Mouse (Mus musculus): Measurements from ENCODE around the gene Setd2. TPM values are rescaled to one million over a fixed set of nuclear protein-coding genes. Genes with fewer than 3 reads are reported as not detected.
A peak's percentile ranks its signal among the peaks of the same experiment; 100 is the strongest.

Setd2 gene
- polyA plus RNA-seq, 1 experiment from 2014 or later: 29.9 TPM

DNA sequence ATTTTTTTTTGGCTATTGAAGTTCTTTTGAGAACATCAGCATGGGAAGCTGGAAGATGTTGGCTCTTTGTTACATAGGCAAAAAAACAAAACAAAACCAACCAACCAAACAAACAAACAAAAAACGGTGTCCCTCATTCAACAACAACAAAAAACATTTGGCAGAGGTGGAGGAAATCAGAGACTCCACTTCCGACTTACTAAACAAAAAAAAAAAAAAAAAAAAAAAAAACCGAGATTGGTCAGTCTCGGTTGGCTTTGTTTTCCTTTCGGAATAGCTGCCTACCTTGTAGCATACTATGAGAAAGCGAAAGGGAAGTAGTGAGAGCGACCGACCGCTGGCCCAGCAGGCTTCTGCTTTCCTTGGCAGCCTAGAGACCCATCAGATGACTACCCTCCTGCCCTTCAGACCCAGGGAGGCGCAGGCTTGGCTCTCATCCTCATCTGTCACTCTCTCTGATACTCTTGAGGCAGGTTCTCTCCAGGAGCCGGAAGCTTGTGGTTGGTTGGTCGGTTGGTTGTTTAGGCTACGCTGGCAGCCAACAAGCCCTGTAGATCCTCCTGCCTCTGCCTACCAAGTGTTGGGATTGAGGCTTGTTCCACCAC is 125.2 kb downstream of the Setd2 start:
- ATAC-seq (ENCODE audit: low FRiP score): no peak
- H3K9me3 ChIP-seq (replicated peaks): no peaks in the 10 kb centered on the region
- H3K36me3 ChIP-seq: no peaks in the 10 kb centered on the region
- H3K4me3 ChIP-seq (replicated peaks): peak overlapping the region; percentile 80
- peak overlapping the region; percentile 98; the same call in 1 of the 2 replicates for H3K27ac ChIP-seq (replicated peaks)
- H3K4me1 ChIP-seq: peaks cover 49% of the 10 kb centered on the region
- peak overlapping the region; percentile 90 for H3K9ac ChIP-seq (replicated peaks)
- peak overlapping the region; percentile 60 for H3K4me2 ChIP-seq
- 78% methylated on average over 13 of the region's 13 CpGs for WGBS
- peaks cover 9% of the 10 kb centered on the region for H3K27me3 ChIP-seq (replicated peaks)

DNA sequence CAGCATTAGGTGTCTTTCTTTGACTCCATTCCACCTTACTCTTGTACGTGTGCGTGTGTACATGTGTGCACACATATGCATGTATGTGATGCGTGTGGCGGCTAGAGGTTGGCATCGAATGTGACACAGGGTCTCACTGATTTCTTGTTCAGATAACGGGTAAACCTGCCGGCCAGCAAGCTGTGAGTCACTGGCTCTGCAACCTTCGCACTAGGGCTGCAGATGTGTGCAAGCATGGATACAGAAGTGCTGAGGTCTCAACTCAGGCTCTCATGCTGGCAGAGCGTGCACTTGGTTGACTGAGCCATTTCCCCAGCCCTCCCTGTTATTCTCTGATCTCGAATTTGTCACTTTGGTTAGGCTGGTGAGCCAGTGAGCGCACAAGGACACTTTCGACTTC is 127.1 kb downstream of the Setd2 start:
- Histone ChIP-seq H3K27ac (replicated peaks) (no peak overlapping the region), H3K4me1 (peaks cover 33% of the 10 kb centered on the region), H3K9me3 (replicated peaks) (no peaks in the 10 kb centered on the region), H3K9ac (replicated peaks) (no peak overlapping the region), H3K27me3 (replicated peaks) (no peaks in the 10 kb centered on the region), H3K36me3 (no peaks in the 10 kb centered on the region), H3K4me2 (no peak overlapping the region), H3K4me3 (replicated peaks) (no peak overlapping the region)
- ATAC-seq (ENCODE audit: low FRiP score): no peak
- whole genome bisulfite sequencing: 92% methylated on average over 12 of the region's 12 CpGs

DNA sequence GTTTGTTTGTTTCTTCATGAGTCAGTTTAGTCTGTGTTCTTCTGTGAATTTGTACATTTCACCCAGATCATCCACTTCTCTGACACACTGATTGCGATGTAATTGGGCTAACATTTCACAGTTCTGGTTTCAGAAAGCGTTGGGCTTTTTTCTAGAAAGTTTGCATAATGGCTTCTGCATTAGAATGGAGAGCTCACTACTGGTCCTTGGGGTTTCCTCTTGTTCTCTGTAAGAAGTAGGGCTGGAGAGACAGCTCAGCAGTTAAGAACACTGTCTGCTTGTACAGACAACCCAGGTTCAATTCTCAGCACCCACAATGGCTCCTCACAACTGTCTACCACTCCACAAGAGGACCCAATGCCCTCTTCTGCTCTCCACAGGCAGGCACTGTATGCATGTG is 127.8 kb downstream of the Setd2 start:
- Histone ChIP-seq H3K4me1 (peaks cover 27% of the 10 kb centered on the region), H3K9ac (replicated peaks) (no peak overlapping the region), H3K4me3 (replicated peaks) (no peak overlapping the region), H3K9me3 (replicated peaks) (no peaks in the 10 kb centered on the region), H3K36me3 (no peaks in the 10 kb centered on the region), H3K4me2 (no peak overlapping the region), H3K27ac (replicated peaks) (no peak overlapping the region), H3K27me3 (replicated peaks) (no peaks in the 10 kb centered on the region)
- no peak for ATAC-seq (ENCODE audit: low FRiP score)
- WGBS: 90% methylated on average over 2 of the region's 2 CpGs

DNA sequence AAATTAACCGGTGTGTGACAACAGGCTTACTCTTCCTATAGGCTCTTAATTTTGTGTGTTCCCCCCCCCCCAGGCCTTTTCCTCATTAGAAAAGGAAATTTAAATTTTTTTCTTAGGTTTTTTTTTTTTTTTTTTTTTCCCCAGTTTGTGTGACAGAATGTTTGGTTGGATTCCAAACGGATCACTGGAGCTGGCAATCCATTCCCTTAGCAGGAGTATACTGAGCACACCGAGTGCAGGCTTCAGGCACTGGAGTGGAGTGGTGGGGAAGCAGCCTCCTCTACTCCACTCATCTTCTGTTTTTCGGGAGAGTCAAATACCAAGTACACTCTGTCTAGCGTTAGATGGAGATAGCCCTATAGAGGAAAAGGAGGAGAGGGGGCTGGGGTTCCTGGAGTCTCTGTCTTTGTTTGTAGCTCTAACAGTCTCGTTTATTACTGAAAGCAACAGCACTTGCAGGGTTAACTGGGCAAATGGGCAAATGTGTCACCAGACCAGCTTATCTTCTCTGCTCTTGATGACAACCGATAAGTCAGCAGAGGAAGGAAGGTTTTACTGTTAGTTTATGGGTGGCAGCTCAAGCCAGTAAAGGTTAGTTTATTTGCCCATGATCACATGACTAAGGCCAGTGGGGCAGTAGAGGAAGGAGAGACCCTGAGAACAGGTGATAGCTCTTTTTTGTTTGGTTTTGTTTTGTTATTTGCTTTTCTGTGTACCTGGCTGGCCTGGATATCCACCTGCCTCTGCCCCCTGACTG is 128.6 kb downstream of the Setd2 start:
- WGBS: 85% methylated on average over 7 of the region's 7 CpGs
- H3K4me3 ChIP-seq (replicated peaks): no peak overlapping the region

DNA sequence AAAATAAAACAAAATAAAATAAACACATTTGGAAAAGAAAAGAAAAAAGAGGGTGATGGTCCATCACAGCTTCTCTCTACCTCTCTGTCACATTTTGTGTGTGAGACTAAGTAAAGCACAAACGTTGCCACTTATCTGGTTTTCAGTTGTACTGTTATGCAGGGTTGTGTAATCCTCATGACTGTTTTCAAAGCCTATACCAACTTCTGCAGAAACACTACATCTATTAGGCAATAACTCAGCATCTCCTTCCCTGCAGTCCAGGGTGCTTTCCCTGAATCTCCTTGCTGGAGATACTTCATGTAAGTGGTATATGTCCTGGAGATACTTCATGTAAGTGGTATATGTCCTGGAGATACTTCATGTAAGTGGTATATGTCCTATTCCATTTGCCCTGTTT is 130.4 kb downstream of the Setd2 start:
- H3K4me1 ChIP-seq: peaks cover 14% of the 10 kb centered on the region
- H3K27me3 ChIP-seq (replicated peaks): no peaks in the 10 kb centered on the region
- H3K27ac ChIP-seq (replicated peaks): no peak overlapping the region
- no peaks in the 10 kb centered on the region for H3K36me3 ChIP-seq
- ATAC-seq (ENCODE audit: low FRiP score): no peak
- H3K9ac ChIP-seq (replicated peaks): no peak overlapping the region
- H3K4me2 ChIP-seq: no peak overlapping the region
- 90% methylated on average over 1 of the region's 1 CpGs for WGBS
- no peaks in the 10 kb centered on the region for H3K9me3 ChIP-seq (replicated peaks)
- H3K4me3 ChIP-seq (replicated peaks): no peak overlapping the region

More for the DNA sequence above, 128.6 kb downstream of the Setd2 start:
- H3K9ac ChIP-seq (replicated peaks): no peak overlapping the region
- no peak overlapping the region for H3K27ac ChIP-seq (replicated peaks)
- H3K4me2 ChIP-seq: no peak overlapping the region
- no peaks in the 10 kb centered on the region for H3K9me3 ChIP-seq (replicated peaks)
- no peaks in the 10 kb centered on the region for H3K36me3 ChIP-seq
- no peaks in the 10 kb centered on the region for H3K27me3 ChIP-seq (replicated peaks)
- ATAC-seq (ENCODE audit: low FRiP score): no peak
- peaks cover 23% of the 10 kb centered on the region for H3K4me1 ChIP-seq

DNA sequence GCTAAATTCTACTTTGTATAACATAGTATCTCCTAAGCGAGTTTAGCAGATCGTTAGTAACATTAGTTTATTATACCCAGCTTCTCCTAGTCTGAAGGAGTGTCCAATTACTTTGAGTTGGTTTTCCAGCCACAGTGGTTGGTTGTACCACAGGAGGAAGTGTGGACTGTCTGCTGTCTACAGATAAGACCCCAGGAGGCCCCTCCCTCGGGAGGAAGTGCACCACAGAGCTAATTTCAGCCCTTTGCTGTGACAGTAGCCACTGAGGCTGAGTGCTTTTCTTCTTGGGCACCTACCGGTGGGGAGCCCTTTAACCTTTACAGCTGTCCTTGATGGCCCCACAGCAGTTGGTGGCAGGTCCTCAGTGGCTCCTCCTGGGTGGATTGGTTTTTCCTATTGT is 133.5 kb downstream of the Setd2 start:
- Histone ChIP-seq H3K4me2 (no peak overlapping the region), H3K4me1 (peaks cover 6% of the 10 kb centered on the region), H3K36me3 (no peaks in the 10 kb centered on the region), H3K27me3 (replicated peaks) (no peaks in the 10 kb centered on the region), H3K27ac (replicated peaks) (no peak overlapping the region), H3K9ac (replicated peaks) (no peak overlapping the region), H3K4me3 (replicated peaks) (no peak overlapping the region), H3K9me3 (replicated peaks) (no peaks in the 10 kb centered on the region)
- 13% methylated on average over 4 of the region's 4 CpGs for WGBS
- ATAC-seq (ENCODE audit: low FRiP score): no peak

DNA sequence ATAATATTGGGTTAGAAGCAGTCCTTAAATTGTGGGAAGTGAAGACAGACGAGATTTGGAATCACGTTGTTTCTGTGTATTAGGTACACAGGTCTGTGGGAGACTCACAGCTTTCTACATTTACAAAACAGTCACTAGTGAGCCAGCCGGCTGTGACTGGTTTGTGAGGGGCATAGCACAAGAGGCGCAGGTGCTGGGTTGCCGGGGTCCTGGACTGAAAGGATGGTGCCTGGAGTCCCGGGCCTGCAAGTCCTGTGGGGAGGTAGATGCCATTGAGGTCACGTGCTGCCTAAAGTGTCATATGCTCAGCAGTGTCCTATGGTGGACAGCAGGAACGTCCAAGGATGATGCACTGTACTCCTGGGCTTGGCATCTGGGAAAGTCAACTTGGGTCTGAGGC is 134.0 kb downstream of the Setd2 start:
- no peak overlapping the region for H3K4me2 ChIP-seq
- WGBS: 17% methylated on average over 8 of the region's 8 CpGs
- no peak overlapping the region for H3K4me3 ChIP-seq (replicated peaks)
- H3K27ac ChIP-seq (replicated peaks): no peak overlapping the region
- no peaks in the 10 kb centered on the region for H3K36me3 ChIP-seq
- no peak overlapping the region for H3K9ac ChIP-seq (replicated peaks)
- ATAC-seq (ENCODE audit: low FRiP score): no peak
- no peaks in the 10 kb centered on the region for H3K27me3 ChIP-seq (replicated peaks)
- H3K4me1 ChIP-seq: peaks cover 6% of the 10 kb centered on the region
- H3K9me3 ChIP-seq (replicated peaks): no peaks in the 10 kb centered on the region

DNA sequence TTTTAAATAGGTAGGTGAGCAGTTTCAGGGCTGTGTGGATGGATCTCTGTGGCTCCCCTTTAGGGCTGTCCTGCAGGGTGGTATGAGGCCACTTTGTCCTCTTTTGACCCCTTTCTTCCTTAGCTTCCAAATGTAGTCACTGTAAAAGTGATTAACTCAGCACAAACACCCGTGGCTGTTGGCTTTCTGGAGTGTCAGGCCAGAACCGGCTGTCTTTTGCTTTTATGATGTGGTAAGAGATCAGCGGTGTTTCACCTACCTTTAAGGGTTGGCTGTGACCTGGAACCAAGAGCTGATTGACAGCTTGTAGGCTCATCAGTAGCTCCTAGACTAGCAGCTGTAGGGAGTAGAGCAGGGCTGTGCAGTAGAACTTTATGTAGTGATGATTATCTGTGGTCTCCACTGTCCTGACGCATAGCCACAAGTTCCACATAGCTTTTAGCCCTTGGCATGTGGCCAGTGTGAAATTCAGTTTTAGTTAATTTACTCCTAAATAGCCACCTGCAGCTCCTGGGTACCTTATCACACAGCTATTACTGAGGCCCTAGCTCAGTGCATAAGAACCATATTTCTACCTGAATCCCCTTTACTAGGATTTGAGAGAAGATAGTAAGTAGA is 134.9 kb downstream of the Setd2 start:
- ATAC-seq (ENCODE audit: low FRiP score): no peak
- WGBS: 54% methylated on average over 4 of the region's 4 CpGs

More for the DNA sequence above, 134.9 kb downstream of the Setd2 start:
- Histone ChIP-seq H3K4me1 (peaks cover 6% of the 10 kb centered on the region), H3K9ac (replicated peaks) (no peak overlapping the region), H3K27ac (replicated peaks) (no peak overlapping the region), H3K9me3 (replicated peaks) (no peaks in the 10 kb centered on the region), H3K4me2 (no peak overlapping the region), H3K4me3 (replicated peaks) (no peak overlapping the region), H3K36me3 (no peaks in the 10 kb centered on the region), H3K27me3 (replicated peaks) (no peaks in the 10 kb centered on the region)

Small RNAs within 50 kb of the gene (microRNA-seq; reads per million reads assigned to microRNA genes)
- not detected for gene Mir8107

Other genes starting within 250 kb of the Setd2 start
- 38.0 and 41.0 TPM in 2 replicates for gene Elp6, start 227.4 kb upstream of the Setd2 start, polyA plus RNA-seq (2015; fragmentation: Nextera tagmentation; extraction: Ambion mirVana)
- gene Scap, start 199.3 kb upstream of the Setd2 start, polyA plus RNA-seq (2015; fragmentation: Nextera tagmentation; extraction: Ambion mirVana): 55.1 and 57.3 TPM in 2 replicates
- gene Ptpn23, start 124.4 kb upstream of the Setd2 start, polyA plus RNA-seq (2015; fragmentation: Nextera tagmentation; extraction: Ambion mirVana): 24.6 and 25.8 TPM in 2 replicates
- gene Ngp, start 112.8 kb upstream of the Setd2 start, polyA plus RNA-seq (2015; fragmentation: Nextera tagmentation; extraction: Ambion mirVana): 1.9 and 3.3 TPM in 2 replicates
- 20.8 and 22.4 TPM in 2 replicates for gene Klhl18, start 55.9 kb upstream of the Setd2 start, polyA plus RNA-seq (2015; fragmentation: Nextera tagmentation; extraction: Ambion mirVana)
- gene Kif9, start 55.6 kb upstream of the Setd2 start, polyA plus RNA-seq (2015; fragmentation: Nextera tagmentation; extraction: Ambion mirVana): 3.4 and 4.7 TPM in 2 replicates
- 24.9 and 26.0 TPM in 2 replicates for gene Nradd, start 91.9 kb downstream of the Setd2 start, polyA plus RNA-seq (2015; fragmentation: Nextera tagmentation; extraction: Ambion mirVana)
- 3.1 and 5.9 TPM in 2 replicates for gene Nbeal2, start 121.6 kb downstream of the Setd2 start, polyA plus RNA-seq (2015; fragmentation: Nextera tagmentation; extraction: Ambion mirVana)
- gene Ccdc12, start 123.9 kb downstream of the Setd2 start, polyA plus RNA-seq (2015; fragmentation: Nextera tagmentation; extraction: Ambion mirVana): 96.3 and 112 TPM in 2 replicates
- 1.9 and 4.1 TPM in 2 replicates for gene Myl3, start 209.3 kb downstream of the Setd2 start, polyA plus RNA-seq (2015; fragmentation: Nextera tagmentation; extraction: Ambion mirVana)
- 12.9 and 17.0 TPM in 2 replicates for gene Pth1r, start 214.5 kb downstream of the Setd2 start, polyA plus RNA-seq (2015; fragmentation: Nextera tagmentation; extraction: Ambion mirVana)

All from neural tube, embryonic 15.5 days (tissue).